8 mouse cellular contexts compared by ENCODE assay signal in the genomic region with DNA sequence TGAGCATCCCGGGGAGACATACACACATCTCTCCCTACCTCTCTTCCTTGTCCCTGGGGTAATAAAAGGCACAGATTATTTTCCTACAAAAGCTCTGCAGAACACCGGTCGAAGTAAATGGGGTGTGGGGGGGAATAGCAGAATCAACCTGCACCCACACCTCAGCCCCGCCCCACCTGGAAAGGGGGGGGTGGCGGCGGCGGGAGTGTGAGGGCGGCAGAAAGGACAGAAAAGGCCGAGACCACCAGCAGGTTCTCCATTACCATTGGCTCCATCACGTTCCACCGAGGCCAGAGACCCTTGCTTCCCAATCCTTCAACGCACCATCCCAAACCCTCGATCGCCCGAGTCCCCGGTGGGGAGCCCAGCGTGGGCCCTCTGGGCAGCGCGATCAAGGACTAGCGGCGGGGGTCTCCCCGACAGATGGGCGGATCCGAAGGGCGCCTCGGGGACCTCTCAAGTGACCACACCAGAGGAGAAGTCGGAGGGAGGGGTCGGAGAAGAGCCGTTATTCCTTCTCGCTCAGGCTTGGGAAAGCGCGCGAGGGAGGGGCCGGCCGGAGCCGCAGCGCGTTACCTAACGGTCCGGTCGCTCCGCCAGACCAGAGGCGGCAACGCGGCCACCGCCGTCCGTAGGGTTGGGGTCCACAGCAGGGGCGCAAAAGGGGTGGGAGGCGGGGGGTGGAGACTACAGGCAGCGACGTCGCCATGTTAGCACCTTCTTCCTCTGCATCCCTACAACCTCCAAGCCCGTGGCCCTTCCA. TPM values are rescaled to one million over a fixed set of nuclear protein-coding genes. Genes with fewer than 3 reads are reported as not detected.
DNase-seq lines count a peak whose midpoint lies in the region; ATAC-seq and TF ChIP-seq lines count a peak whose summit lies in the region.

No protein-coding gene starts in this region.

- POLR2A ChIA-PET in Patski (lab: Charles Lee): no interaction called here

- in situ Hi-C loops in Patski (cut with MboI; ENCODE audit: low pct_unique_long_range_greater_than_20kb): no loop called here

- no peak for TF ChIP-seq EP300 in liver, embryonic 14.5 days (IDR thresholded peaks at IDR 0.05; ENCODE audit: low read depth)

- H3K27me3 ChIP-seq in kidney, embryonic 15.5 days: no peaks in the 10 kb centered on the region
- H3K27me3 ChIP-seq in Patski: no peaks in the 10 kb centered on the region
- H3K27me3 ChIP-seq in hindbrain, embryonic 13.5 days: no peaks in the 10 kb centered on the region
- H3K27me3 ChIP-seq in liver, embryonic 14.5 days (ENCODE audit: control insufficient read depth, insufficient read depth, low read length): no peaks in the 10 kb centered on the region

- 0 out of 2 replicates have a peak, but pooled peaks cover 2% of the 10 kb centered on the region for H3K36me3 ChIP-seq in kidney, embryonic 15.5 days
- no peaks in the 10 kb centered on the region for H3K36me3 ChIP-seq in hindbrain, embryonic 13.5 days
- no peaks in the 10 kb centered on the region for H3K36me3 ChIP-seq in liver, embryonic 14.5 days (replicated peaks; ENCODE audit: control insufficient read depth, insufficient read depth, low read depth)

- under 1% methylated on average over 54 of the region's 54 CpGs for WGBS in kidney, embryonic 15.5 days
- under 1% methylated on average over 48 of the region's 54 CpGs for WGBS in hindbrain, embryonic 13.5 days
- WGBS in liver, embryonic 14.5 days (ENCODE audit: insufficient replicate concordance): under 1% methylated on average over 54 of the region's 54 CpGs

- ATAC-seq in kidney, embryonic 15.5 days (replicated peaks; ENCODE audit: low FRiP score): peak; percentile 69
- ATAC-seq in Patski: peak; percentile 18
- peak; percentile 28 for ATAC-seq in erythroblast, adult 5-6 weeks (replicated peaks; ENCODE audit: low FRiP score, poor library complexity, severe bottlenecking)
- ATAC-seq in hindbrain, embryonic 13.5 days (ENCODE audit: low FRiP score): peak; percentile 79
- ATAC-seq in liver, embryonic 14.5 days (ENCODE audit: insufficient read depth): peak; percentile 45

- peak overlapping the region; percentile 99 for H3K4me3 ChIP-seq in kidney, embryonic 15.5 days (replicated peaks)
- H3K4me3 ChIP-seq in hindbrain, embryonic 13.5 days: peak overlapping the region; percentile 68
- peak overlapping the region; percentile 78 to 95 for H3K4me3 ChIP-seq in liver, embryonic 14.5 days (ENCODE audit: insufficient read depth in 1 of 2, low read depth in 2 of 2, low read length in 2 of 2)

- no peak for TF ChIP-seq CTCF in Patski (IDR thresholded peaks at IDR 0.05)
- TF ChIP-seq CTCF in liver, embryonic 14.5 days (IDR thresholded peaks at IDR 0.05; ENCODE audit: low read depth): no peak

- H3K9ac ChIP-seq in kidney, embryonic 15.5 days: peak overlapping the region; percentile 93
- peak overlapping the region; percentile 90 for H3K9ac ChIP-seq in hindbrain, embryonic 13.5 days
- H3K9ac ChIP-seq in liver, embryonic 14.5 days (replicated peaks): peak overlapping the region; percentile 84

- CTCF ChIA-PET in Patski (lab: Charles Lee): interaction anchor here (1.1 kb wide), 1 partner anchor 9 kb away, joined by 3 read pairs; no protein-coding TSS in a partner anchor

- peaks cover 12% of the 10 kb centered on the region; the same call in 1 of the 2 replicates for H3K4me1 ChIP-seq in kidney, embryonic 15.5 days
- peaks cover 18% of the 10 kb centered on the region for H3K4me1 ChIP-seq in hindbrain, embryonic 13.5 days (replicated peaks)
- peaks cover 4 to 10% of the 10 kb centered on the region in 2 experiments for H3K4me1 ChIP-seq in liver, embryonic 14.5 days (replicated peaks; ENCODE audit: control insufficient read depth in 2 of 2, insufficient read depth in 2 of 2, low read length in 1 of 2)

- peak overlapping the region; percentile 79 for H3K4me2 ChIP-seq in kidney, embryonic 15.5 days
- peak overlapping the region; percentile 75 for H3K4me2 ChIP-seq in hindbrain, embryonic 13.5 days
- peak overlapping the region; percentile 84 for H3K4me2 ChIP-seq in liver, embryonic 14.5 days (ENCODE audit: low read depth)

- no peak for DNase-seq in kidney, postnatal 4 days
- no peak for DNase-seq in Patski (ENCODE audit: low read depth, low spot score)
- DNase-seq in liver, embryonic 14.5 days (ENCODE audit: low read depth in 3 of 3, low spot score in 3 of 3): no peak
- peak; percentile 43 for DNase-seq in naive thymus-derived CD4-positive, alpha-beta T cell, adult 2 months (ENCODE audit: low read depth)
- no peak for DNase-seq in retina, postnatal 1 day

- H3K27ac ChIP-seq in kidney, embryonic 15.5 days: peak overlapping the region; percentile 94
- peak overlapping the region; percentile 96 for H3K27ac ChIP-seq in hindbrain, embryonic 13.5 days
- H3K27ac ChIP-seq in liver, embryonic 14.5 days: peak overlapping the region; percentile 66

- no peaks in the 10 kb centered on the region for H3K9me3 ChIP-seq in kidney, embryonic 15.5 days (replicated peaks)
- no peaks in the 10 kb centered on the region for H3K9me3 ChIP-seq in hindbrain, embryonic 13.5 days
- no peaks in the 10 kb centered on the region for H3K9me3 ChIP-seq in liver, embryonic 14.5 days (ENCODE audit: control insufficient read depth, low read length)

RNA-seq across cellular contexts. Expression of gene Atf2, which starts 0.6 kb away (rescaled TPM):
- polyA plus RNA-seq in kidney, embryonic 15.5 days (2015; fragmentation: Nextera tagmentation; extraction: Ambion mirVana): 72.9 and 76.7 TPM in 2 replicates
- polyA plus RNA-seq in Patski (2021): 55.1 TPM
- total RNA-seq in erythroblast, adult 5-6 weeks (2015; ENCODE audit: low replicate concordance): 90.5 and 111 TPM in 2 replicates
- total RNA-seq in erythroblast, adult 5-6 weeks (2017; ENCODE audit: low replicate concordance): 74.7 and 81.4 TPM in 2 replicates
- polyA plus RNA-seq in hindbrain, embryonic 13.5 days (2015; fragmentation: Nextera tagmentation; extraction: Ambion mirVana): 114 and 115 TPM in 2 replicates
- 5.9 and 8.2 TPM in 2 replicates for polyA plus RNA-seq in liver, embryonic 14.5 days (2012; rRNA removed)
- polyA plus RNA-seq in liver, embryonic 14.5 days (2014; fragmentation: Nextera tagmentation; extraction: Ambion mirVana): 13.0 and 14.6 TPM in 2 replicates

RNA-seq across cellular contexts. Expression of gene Atp5g3, which starts 19.2 kb away (rescaled TPM):
- polyA plus RNA-seq in kidney, embryonic 15.5 days (2015; fragmentation: Nextera tagmentation; extraction: Ambion mirVana): 1,335 and 1,460 TPM in 2 replicates
- 1,383 TPM for polyA plus RNA-seq in Patski (2021)
- total RNA-seq in erythroblast, adult 5-6 weeks (2015; ENCODE audit: low replicate concordance): 202 and 209 TPM in 2 replicates
- 33.8 and 49.8 TPM in 2 replicates for total RNA-seq in erythroblast, adult 5-6 weeks (2017; ENCODE audit: low replicate concordance)
- 1,071 and 1,119 TPM in 2 replicates for polyA plus RNA-seq in hindbrain, embryonic 13.5 days (2015; fragmentation: Nextera tagmentation; extraction: Ambion mirVana)
- polyA plus RNA-seq in liver, embryonic 14.5 days (2012; rRNA removed): 363 and 406 TPM in 2 replicates
- 732 and 769 TPM in 2 replicates for polyA plus RNA-seq in liver, embryonic 14.5 days (2014; fragmentation: Nextera tagmentation; extraction: Ambion mirVana)

Comparison
In these comparisons a context has a peak if more than half of its experiments do, and no peak if none do; other contexts are left out.
1. ATAC-seq: peak in every context shown above with its lines; median percentile 79 in hindbrain, embryonic 13.5 days; 69 in kidney, embryonic 15.5 days; 45 in liver, embryonic 14.5 days; 28 in erythroblast, adult 5-6 weeks; 18 in Patski.